Mouse (Mus musculus) embryonic facial prominence, embryonic 13.5 days (tissue): ENCODE data around the gene Alms1. TPM values are rescaled to one million over a fixed set of nuclear protein-coding genes. Genes with fewer than 3 reads are reported as not detected.

Experiments used
- microRNA-seq: library from miRNA; unstranded; fragments of <30 nt; microRNA quantifications from one replicate; pipeline ENCODE4, GENCODE M21; 2016
- polyA plus RNA-seq: library from polyadenylated mRNA; unstranded; fragments of >200 nt; fragmentation: Nextera tagmentation; extraction: Ambion mirVana; gene quantifications from 2 replicates; pipeline ENCODE4 v1.2.1, GENCODE M21; 2015

Gene Alms1
- polyA plus RNA-seq, 1 experiment from 2014 or later = 5.7 TPM

Small RNA genes lying within 50 kb of the gene (microRNA-seq; reads per million reads assigned to microRNA genes)
- gene Gm27317 = not detected

Other genes with a start within 250 kb of the Alms1 start
- 13.6 and 14.7 TPM in 2 replicates for gene Rab11fip5, start 212.9 kb upstream of the Alms1 start, polyA plus RNA-seq
- gene Noto, start 163.6 kb upstream of the Alms1 start, polyA plus RNA-seq = not detected in 2 replicates
- 56.2 and 59.1 TPM in 2 replicates for gene Smyd5, start 155.5 kb upstream of the Alms1 start, polyA plus RNA-seq
- gene Cct7, start 136.0 kb upstream of the Alms1 start, polyA plus RNA-seq = 452 and 471 TPM in 2 replicates
- 31.7 and 34.9 TPM in 2 replicates for gene Pradc1, start 135.6 kb upstream of the Alms1 start, polyA plus RNA-seq
- gene Fbxo41, start 84.5 kb upstream of the Alms1 start, polyA plus RNA-seq = 0.36 and 0.42 TPM in 2 replicates
- gene Egr4, start 73.9 kb upstream of the Alms1 start, polyA plus RNA-seq = not detected in 2 replicates
- not detected in 2 replicates for gene Nat8f7, start 125.7 kb downstream of the Alms1 start, polyA plus RNA-seq
- gene Nat8f3, start 178.2 kb downstream of the Alms1 start, polyA plus RNA-seq = 0.22 TPM in 1 of 2 replicates, not detected in the other
- not detected in 2 replicates for gene Nat8f6, start 233.4 kb downstream of the Alms1 start, polyA plus RNA-seq
- not detected in 2 replicates for gene Nat8f5, start 233.4 kb downstream of the Alms1 start, polyA plus RNA-seq
- gene Nat8, start 244.6 kb downstream of the Alms1 start, polyA plus RNA-seq = not detected in 2 replicates